Mouse (Mus musculus): ENCODE measurements at regions not wholly inside any gene's neighbourhood (a gene's known extent, or its start where the extent isn't known, plus 50 kb on each side); places are given as distances from the start of the nearest gene placed in this dataset.

DNA sequence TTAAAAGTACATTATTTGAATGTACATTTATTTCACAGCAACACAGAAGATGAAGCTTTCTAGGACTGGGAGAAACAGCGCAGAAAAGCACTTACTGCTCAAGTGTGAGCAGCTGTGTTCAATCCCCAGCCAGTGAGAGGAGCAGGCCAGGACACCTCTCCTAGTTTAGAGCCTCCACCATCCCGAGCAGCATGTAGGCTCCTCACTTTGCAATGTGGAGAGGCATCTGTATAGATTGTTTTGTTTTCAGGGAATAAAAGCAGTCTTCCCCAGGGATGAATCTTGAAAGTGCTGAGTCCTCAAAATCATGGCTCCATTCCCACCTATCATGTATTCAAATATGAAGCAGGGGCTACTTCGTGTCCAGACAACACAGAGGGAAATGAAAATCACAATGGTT, 293.1 kb downstream of the Cdh26 start:
- peaks cover 88% of the 10 kb centered on the region for H3K9me3 ChIP-seq (replicated peaks; ENCODE audit: low read length)
- in situ Hi-C loops (cut with MboI; ENCODE audit: low pct_ligation_motif_present, low pct_unique_long_range_greater_than_20kb, low sequenced_read_pairs): no loop called here
- H3K27me3 ChIP-seq (replicated peaks): no peaks in the 10 kb centered on the region
- no peak overlapping the region for H3K27ac ChIP-seq (ENCODE audit: insufficient read depth, low read depth)
- no peak overlapping the region for H3K9ac ChIP-seq (ENCODE audit: insufficient read depth, low read depth)
- no peaks in the 10 kb centered on the region for H3K4me1 ChIP-seq (ENCODE audit: control insufficient read depth in 1 of 2, insufficient read depth in 2 of 2)
- no peaks in the 10 kb centered on the region for H3K79me2 ChIP-seq (replicated peaks; ENCODE audit: control insufficient read depth, extremely low read depth, insufficient read depth, poor library complexity, severe bottlenecking)
- H3K36me3 ChIP-seq (replicated peaks in 1 of 2; ENCODE audit: control insufficient read depth in 1 of 2, insufficient read depth in 1 of 2, low read length in 1 of 2): no peaks in the 10 kb centered on the region
- DNase-seq (ENCODE audit: extremely low read depth): no peak
- H3K4me2 ChIP-seq (ENCODE audit: insufficient read depth, low read depth, poor library complexity, severe bottlenecking): no peak overlapping the region
- no peak overlapping the region for H3K4me3 ChIP-seq (replicated peaks in 1 of 3; ENCODE audit: low read depth in 2 of 3, low read length in 2 of 3, poor library complexity in 1 of 3)
- TF ChIP-seq TCF12 (IDR thresholded peaks at IDR 0.05; ENCODE audit: low read depth, low read length) (no peak), MXI1 (IDR thresholded peaks at IDR 0.05; ENCODE audit: low read depth, low read length) (no peak), UBTF (IDR thresholded peaks at IDR 0.05; ENCODE audit: low read depth, low read length) (no peak), JUN (IDR thresholded peaks at IDR 0.05; ENCODE audit: insufficient read depth, low read depth, low read length) (no peak), HCFC1 (IDR thresholded peaks at IDR 0.05; ENCODE audit: low read depth, low read length) (no peak), POLR2A (IDR thresholded peaks at IDR 0.05; ENCODE audit: low read depth, low read length) (no peak), ZKSCAN1 (IDR thresholded peaks at IDR 0.05; ENCODE audit: borderline replicate concordance, low read depth, low read length) (no peak), MAZ (IDR thresholded peaks at IDR 0.05; ENCODE audit: low read depth, low read length) (no peak), ELF1 (IDR thresholded peaks at IDR 0.05; ENCODE audit: low read depth, low read length) (no peak), ZNF384 (IDR thresholded peaks at IDR 0.05; ENCODE audit: low read depth, low read length) (no peak), IRF4 (IDR thresholded peaks at IDR 0.05; ENCODE audit: low read depth, low read length) (no peak), PAX5 (IDR thresholded peaks at IDR 0.05; ENCODE audit: low read length) (no peak)
- dilution Hi-C loops (cut with MboI; ENCODE audit: extremely low pct_ligation_motif_present, extremely low pct_unique_long_range_greater_than_20kb, low sequenced_read_pairs): no loop called here

DNA sequence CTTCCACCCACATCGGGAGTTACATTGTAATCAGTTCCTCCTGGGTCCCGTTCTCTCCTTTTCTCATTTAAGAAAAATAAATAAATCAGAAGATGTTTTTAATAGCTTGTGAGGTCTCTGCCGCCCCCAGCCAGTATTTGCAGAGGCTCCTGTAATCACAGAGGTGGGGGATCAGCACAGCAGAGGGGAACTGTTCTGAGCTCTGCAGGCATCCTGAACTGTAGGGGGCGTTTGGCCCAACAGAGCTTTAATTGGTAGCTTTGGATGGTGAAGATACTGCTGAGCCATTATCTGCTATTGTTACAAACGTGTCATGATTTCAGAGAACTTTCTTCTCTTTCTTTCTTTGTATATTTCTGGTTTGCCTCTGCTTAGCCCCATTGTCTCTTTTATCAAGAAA, 293.9 kb downstream of the Cdh26 start:
- no peaks in the 10 kb centered on the region for H3K4me1 ChIP-seq (ENCODE audit: control insufficient read depth in 1 of 2, insufficient read depth in 2 of 2)
- H3K36me3 ChIP-seq (replicated peaks in 1 of 2; ENCODE audit: control insufficient read depth in 1 of 2, insufficient read depth in 1 of 2, low read length in 1 of 2): no peaks in the 10 kb centered on the region
- no peak for DNase-seq (ENCODE audit: extremely low read depth)
- no peak overlapping the region for H3K4me3 ChIP-seq (replicated peaks in 1 of 3; ENCODE audit: low read depth in 2 of 3, low read length in 2 of 3, poor library complexity in 1 of 3)
- H3K4me2 ChIP-seq (ENCODE audit: insufficient read depth, low read depth, poor library complexity, severe bottlenecking): no peak overlapping the region
- H3K79me2 ChIP-seq (replicated peaks; ENCODE audit: control insufficient read depth, extremely low read depth, insufficient read depth, poor library complexity, severe bottlenecking): no peaks in the 10 kb centered on the region
- no peak overlapping the region for H3K9ac ChIP-seq (ENCODE audit: insufficient read depth, low read depth)
- H3K27me3 ChIP-seq (replicated peaks): no peaks in the 10 kb centered on the region
- in situ Hi-C loops (cut with MboI; ENCODE audit: low pct_ligation_motif_present, low pct_unique_long_range_greater_than_20kb, low sequenced_read_pairs): no loop called here
- dilution Hi-C loops (cut with MboI; ENCODE audit: extremely low pct_ligation_motif_present, extremely low pct_unique_long_range_greater_than_20kb, low sequenced_read_pairs): no loop called here
- no peak overlapping the region for H3K27ac ChIP-seq (ENCODE audit: insufficient read depth, low read depth)
- TF ChIP-seq SIN3A (IDR thresholded peaks at IDR 0.05; ENCODE audit: low read length) (no peak), JUN (IDR thresholded peaks at IDR 0.05; ENCODE audit: insufficient read depth, low read depth, low read length) (no peak), MAFK (IDR thresholded peaks at IDR 0.05; ENCODE audit: insufficient replicate concordance, low read length) (no peak), TBP (conservative IDR thresholded peaks at IDR 0.05; ENCODE audit: low read depth, low read length) (no peak), RAD21 (IDR thresholded peaks at IDR 0.05; ENCODE audit: low read depth, low read length) (no peak), E2F4 (IDR thresholded peaks at IDR 0.05; ENCODE audit: insufficient replicate concordance, low read depth, low read length) (no peak), JUND (conservative IDR thresholded peaks at IDR 0.05; ENCODE audit: low read depth, low read length) (no peak), ETS1 (conservative IDR thresholded peaks at IDR 0.05; ENCODE audit: low read depth, low read length) (no peak), ZNF384 (IDR thresholded peaks at IDR 0.05; ENCODE audit: low read depth, low read length) (no peak), NRF1 (IDR thresholded peaks at IDR 0.05; ENCODE audit: low read depth, low read length) (no peak), HCFC1 (IDR thresholded peaks at IDR 0.05; ENCODE audit: low read depth, low read length) (no peak), USF1 (IDR thresholded peaks at IDR 0.05; ENCODE audit: low read depth, low read length) (no peak), SMC3 (IDR thresholded peaks at IDR 0.05; ENCODE audit: low read depth, low read length) (no peak), CHD2 (IDR thresholded peaks at IDR 0.05; ENCODE audit: low read length) (no peak), ELF1 (IDR thresholded peaks at IDR 0.05; ENCODE audit: low read depth, low read length) (no peak), ZMIZ1 (IDR thresholded peaks at IDR 0.05; ENCODE audit: low read depth, low read length) (no peak), CTCF (conservative IDR thresholded peaks at IDR 0.05 in 1 of 2, IDR thresholded peaks at IDR 0.05 in 1 of 2; ENCODE audit: low read depth in 2 of 2, low read length in 2 of 2) (no peak), GABPA (IDR thresholded peaks at IDR 0.05; ENCODE audit: insufficient replicate concordance, low read depth, low read length) (no peak), TCF12 (IDR thresholded peaks at IDR 0.05; ENCODE audit: low read depth, low read length) (no peak), POLR2AphosphoS2 (IDR thresholded peaks at IDR 0.05; ENCODE audit: low read depth, low read length) (no peak)
- peaks cover 89% of the 10 kb centered on the region for H3K9me3 ChIP-seq (replicated peaks; ENCODE audit: low read length)
